Mouse (Mus musculus): ENCODE data around the gene Rreb1.

DNA sequence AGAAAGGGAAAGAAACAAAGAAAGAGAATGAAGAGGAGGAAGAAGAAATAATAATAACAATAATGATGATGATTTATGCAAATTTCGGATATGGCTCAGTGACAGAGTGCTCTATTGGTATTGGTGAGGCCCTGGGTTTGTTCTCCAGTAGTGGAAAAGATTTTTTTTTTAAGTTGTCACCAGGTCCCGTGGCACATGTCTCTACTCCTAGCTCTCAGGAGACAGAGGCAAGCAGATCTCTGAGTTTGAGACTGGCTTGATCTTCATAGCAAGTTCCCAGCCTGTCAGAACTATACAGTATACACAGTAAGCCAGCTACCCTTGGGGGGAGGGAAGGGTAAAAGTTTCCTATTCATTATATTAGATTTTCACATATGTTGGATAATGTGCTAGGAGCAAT is 3.4 kb downstream of the Rreb1 start:
- no peak for TF ChIP-seq CTCF (IDR thresholded peaks at IDR 0.05; ENCODE audit: control insufficient read depth, insufficient read depth, insufficient read length)
- no peak for TF ChIP-seq USF1 (IDR thresholded peaks at IDR 0.05; ENCODE audit: low read depth)
- no peak for TF ChIP-seq MAX (IDR thresholded peaks at IDR 0.05)
- TF ChIP-seq FOSL1 (IDR thresholded peaks at IDR 0.05; ENCODE audit: insufficient read depth, low read length, poor library complexity, severe bottlenecking) = no peak
- no peak for TF ChIP-seq CEBPB (IDR thresholded peaks at IDR 0.05; ENCODE audit: low read depth)

All from C2C12 (cell line).